8 mouse cellular contexts compared by ENCODE assay signal in the genomic region with DNA sequence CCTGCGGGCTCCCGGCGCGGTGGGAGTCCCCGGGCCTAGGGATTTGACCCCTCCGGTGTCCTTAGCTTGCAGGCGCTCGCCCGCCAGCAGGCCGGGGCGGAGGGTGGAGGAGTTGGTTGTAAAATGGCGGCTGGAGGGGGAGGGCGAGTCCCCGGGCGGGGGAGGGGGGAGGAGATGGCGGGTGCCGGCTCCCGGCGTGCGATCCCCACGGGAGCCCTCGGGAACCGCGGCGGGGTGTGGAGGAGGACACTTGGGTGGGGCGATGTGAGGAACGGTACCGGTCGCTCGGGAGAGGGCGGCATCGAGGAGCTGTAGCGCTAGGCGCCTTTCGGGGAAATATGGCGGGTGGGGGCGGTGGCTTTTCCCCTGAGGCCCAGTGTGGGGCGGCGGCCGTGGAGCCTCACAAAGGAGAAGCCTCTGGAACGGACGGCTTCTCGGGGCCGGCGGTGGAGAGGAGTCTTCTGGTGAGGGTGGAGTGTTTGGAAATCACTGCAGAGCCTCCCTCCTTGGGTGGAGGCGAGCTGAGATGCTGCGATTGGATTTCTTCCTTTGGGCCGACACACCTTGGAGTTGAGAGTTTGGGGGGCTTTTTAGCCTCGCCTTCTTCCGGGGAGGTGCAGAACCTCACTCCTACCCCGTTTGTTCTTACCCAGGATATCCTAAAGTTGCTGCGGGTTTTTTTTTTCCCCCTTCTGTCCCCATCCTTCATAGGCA. TPM values are rescaled to one million over a fixed set of nuclear protein-coding genes. Genes with fewer than 3 reads are reported as not detected.
A peak's percentile ranks its signal among the peaks of the same experiment; 100 is the strongest.
DNase-seq lines count a peak whose midpoint lies in the region; ATAC-seq and TF ChIP-seq lines count a peak whose summit lies in the region.

No protein-coding gene starts in this region.

- H3K9ac ChIP-seq in embryonic facial prominence, embryonic 12.5 days, result peak overlapping the region; percentile 96
- H3K9ac ChIP-seq in kidney, embryonic 16.5 days (replicated peaks; ENCODE audit: low read length), result peak overlapping the region; percentile 99
- H3K9ac ChIP-seq in liver, embryonic 15.5 days, result peak overlapping the region; percentile 83
- peak overlapping the region; percentile 98 for H3K9ac ChIP-seq in neural tube, embryonic 11.5 days (ENCODE audit: low read length)

- H3K9me3 ChIP-seq in embryonic facial prominence, embryonic 12.5 days, result no peaks in the 10 kb centered on the region
- H3K9me3 ChIP-seq in kidney, embryonic 16.5 days (ENCODE audit: low read length), result no peaks in the 10 kb centered on the region
- H3K9me3 ChIP-seq in liver, embryonic 15.5 days (replicated peaks), result no peaks in the 10 kb centered on the region
- no peaks in the 10 kb centered on the region for H3K9me3 ChIP-seq in neural tube, embryonic 11.5 days (ENCODE audit: control insufficient read depth, low read length)

- TF ChIP-seq POLR2A in testis, adult 2 months (IDR thresholded peaks at IDR 0.05; ENCODE audit: control insufficient read depth, low read depth, low read length), result no peak

- H3K36me3 ChIP-seq in testis, adult 2 months (ENCODE audit: control insufficient read depth, insufficient read depth, low read length), result no peaks in the 10 kb centered on the region
- H3K36me3 ChIP-seq in embryonic facial prominence, embryonic 12.5 days, result peaks cover 7% of the 10 kb centered on the region; the same call in 1 of the 2 replicates
- H3K36me3 ChIP-seq in kidney, embryonic 16.5 days (ENCODE audit: insufficient read depth, low read length), result peaks cover 3% of the 10 kb centered on the region; the same call in 1 of the 2 replicates
- peaks cover 3% of the 10 kb centered on the region for H3K36me3 ChIP-seq in liver, embryonic 15.5 days (replicated peaks)
- H3K36me3 ChIP-seq in neural tube, embryonic 11.5 days (ENCODE audit: control insufficient read depth, insufficient read depth, low read length), result no peaks in the 10 kb centered on the region

- WGBS in embryonic facial prominence, embryonic 12.5 days, result 1% methylated on average over 48 of the region's 52 CpGs
- WGBS in kidney, embryonic 16.5 days, result under 1% methylated on average over 46 of the region's 52 CpGs
- under 1% methylated on average over 50 of the region's 52 CpGs for WGBS in liver, embryonic 15.5 days (ENCODE audit: insufficient replicate concordance)
- WGBS in neural tube, embryonic 11.5 days, result 0% methylated on average over 39 of the region's 52 CpGs

- H3K4me2 ChIP-seq in embryonic facial prominence, embryonic 12.5 days (replicated peaks), result peak overlapping the region; percentile 63
- H3K4me2 ChIP-seq in kidney, embryonic 16.5 days (replicated peaks; ENCODE audit: low read depth, low read length), result peak overlapping the region; percentile 89
- peak overlapping the region; percentile 97 for H3K4me2 ChIP-seq in liver, embryonic 15.5 days
- peak overlapping the region; percentile 92 for H3K4me2 ChIP-seq in neural tube, embryonic 11.5 days (ENCODE audit: low read depth)

- no peaks in the 10 kb centered on the region for H3K27me3 ChIP-seq in testis, adult 2 months (ENCODE audit: control insufficient read depth, insufficient read depth, low read length)
- no peaks in the 10 kb centered on the region for H3K27me3 ChIP-seq in embryonic facial prominence, embryonic 12.5 days
- H3K27me3 ChIP-seq in kidney, embryonic 16.5 days (ENCODE audit: insufficient read depth, low read length), result no peaks in the 10 kb centered on the region
- H3K27me3 ChIP-seq in liver, embryonic 15.5 days, result 0 out of 2 replicates have a peak, but pooled peaks cover 5% of the 10 kb centered on the region
- no peaks in the 10 kb centered on the region for H3K27me3 ChIP-seq in neural tube, embryonic 11.5 days (ENCODE audit: control insufficient read depth, insufficient read depth, low read length)

- peak; percentile 61 for ATAC-seq in embryonic facial prominence, embryonic 12.5 days (ENCODE audit: insufficient number of reproducible peaks, insufficient read depth, low FRiP score, low TSS enrichment)
- peak; percentile 44 for ATAC-seq in kidney, embryonic 16.5 days (ENCODE audit: low FRiP score, low TSS enrichment)
- ATAC-seq in liver, embryonic 15.5 days (ENCODE audit: insufficient read depth), result peak; percentile 65
- peak; percentile 74; the same call in 1 of the 2 replicates for ATAC-seq in neural tube, embryonic 11.5 days (ENCODE audit: insufficient read depth, low FRiP score, low TSS enrichment)

- H3K27ac ChIP-seq in testis, adult 2 months (ENCODE audit: control insufficient read depth, insufficient read depth, low read depth, low read length), result peak overlapping the region; percentile 99
- H3K27ac ChIP-seq in embryonic facial prominence, embryonic 12.5 days, result peak overlapping the region; percentile 98
- H3K27ac ChIP-seq in kidney, embryonic 16.5 days (ENCODE audit: low read length), result peak overlapping the region; percentile 98
- peak overlapping the region; percentile 83 for H3K27ac ChIP-seq in liver, embryonic 15.5 days (replicated peaks)
- H3K27ac ChIP-seq in neural tube, embryonic 11.5 days (ENCODE audit: low read depth, low read length), result peak overlapping the region; percentile 96

- DNase-seq in testis, postnatal 14 days (ENCODE audit: low spot score), result no peak
- DNase-seq in heart, adult 18-20 months, result peak; percentile 87 to 90
- no peak for DNase-seq in neural tube, embryonic 11.5 days (ENCODE audit: low spot score)
- peak; percentile 53 to 63 for DNase-seq in thymus, adult 18-20 months

- TF ChIP-seq CTCF in testis, adult 2 months (IDR thresholded peaks at IDR 0.05; ENCODE audit: control insufficient read depth, insufficient read depth, insufficient replicate concordance, low read depth, low read length), result no peak

- peak overlapping the region; percentile 97 for H3K4me3 ChIP-seq in testis, adult 2 months (ENCODE audit: control insufficient read depth, low read depth, low read length)
- H3K4me3 ChIP-seq in embryonic facial prominence, embryonic 12.5 days, result peak overlapping the region; percentile 93
- H3K4me3 ChIP-seq in kidney, embryonic 16.5 days (ENCODE audit: low read length), result peak overlapping the region; percentile 91
- peak overlapping the region; percentile 76 for H3K4me3 ChIP-seq in liver, embryonic 15.5 days (replicated peaks)
- peak overlapping the region; percentile 77 for H3K4me3 ChIP-seq in neural tube, embryonic 11.5 days (ENCODE audit: low read depth, low read length)

- H3K4me1 ChIP-seq in testis, adult 2 months (ENCODE audit: control insufficient read depth, insufficient read depth, low read length), result peaks cover 3% of the 10 kb centered on the region; the same call in 1 of the 2 replicates
- peaks cover 27% of the 10 kb centered on the region for H3K4me1 ChIP-seq in embryonic facial prominence, embryonic 12.5 days
- H3K4me1 ChIP-seq in kidney, embryonic 16.5 days (ENCODE audit: insufficient read depth, low read length), result peaks cover 30% of the 10 kb centered on the region
- H3K4me1 ChIP-seq in liver, embryonic 15.5 days (replicated peaks), result peaks cover 50% of the 10 kb centered on the region
- peaks cover 23% of the 10 kb centered on the region for H3K4me1 ChIP-seq in neural tube, embryonic 11.5 days (ENCODE audit: control insufficient read depth, insufficient read depth, low read length)

RNA-seq across cellular contexts. Expression of gene Ywhae, which starts 0.7 kb away (rescaled TPM):
- 172 and 188 TPM in 2 replicates for polyA plus RNA-seq in testis, adult 2 months (2012; rRNA removed)
- polyA plus RNA-seq in embryonic facial prominence, embryonic 12.5 days (2016; fragmentation: Nextera tagmentation; extraction: Ambion mirVana), result 1,049 and 1,107 TPM in 2 replicates
- 100 to 1,000 TPM; 547 to 552 TPM for total RNA-seq in heart, adult 18-20 months (2021)
- polyA plus RNA-seq in kidney, embryonic 16.5 days (2015; fragmentation: Nextera tagmentation; extraction: Ambion mirVana), result 853 and 940 TPM in 2 replicates
- 198 and 218 TPM in 2 replicates for polyA plus RNA-seq in liver, embryonic 15.5 days (2015; fragmentation: Nextera tagmentation; extraction: Ambion mirVana)
- polyA plus RNA-seq in neural tube, embryonic 11.5 days (2014; fragmentation: Nextera tagmentation; extraction: Ambion mirVana), result 1,480 and 1,520 TPM in 2 replicates

RNA-seq across cellular contexts. Expression of gene Crk, which starts 54.3 kb away (rescaled TPM):
- 27.0 and 35.8 TPM in 2 replicates for polyA plus RNA-seq in testis, adult 2 months (2012; rRNA removed)
- polyA plus RNA-seq in embryonic facial prominence, embryonic 12.5 days (2016; fragmentation: Nextera tagmentation; extraction: Ambion mirVana), result 135 and 142 TPM in 2 replicates
- 10 to 100 TPM; 83.6 to 87.8 TPM for total RNA-seq in heart, adult 18-20 months (2021)
- polyA plus RNA-seq in kidney, embryonic 16.5 days (2015; fragmentation: Nextera tagmentation; extraction: Ambion mirVana), result 133 and 136 TPM in 2 replicates
- 32.3 and 33.9 TPM in 2 replicates for polyA plus RNA-seq in liver, embryonic 15.5 days (2015; fragmentation: Nextera tagmentation; extraction: Ambion mirVana)
- polyA plus RNA-seq in neural tube, embryonic 11.5 days (2014; fragmentation: Nextera tagmentation; extraction: Ambion mirVana), result 125 and 134 TPM in 2 replicates

Comparison
In these comparisons a context has a peak if more than half of its experiments do, and no peak if none do; other contexts are left out.
1. DNase-seq: peak in heart, adult 18-20 months (2 of 2) and thymus, adult 18-20 months (2 of 2); none in testis, postnatal 14 days (single experiment) and neural tube, embryonic 11.5 days (single experiment).
2. Peak in every context shown above with its lines, with median percentiles within 50 percentile points of each other: H3K27ac ChIP-seq, H3K4me3 ChIP-seq, ATAC-seq, H3K4me2 ChIP-seq and H3K9ac ChIP-seq.